Mouse (Mus musculus) heart, adult 2 months (tissue): Measurements from ENCODE around the gene Kdm3a.

Experiments used
- CTCF ChIP-seq: fragments of 200-600 bp; IDR thresholded peaks from 2 replicates; pipeline ENCODE4 v1.8.1; 2022; ENCODE audit warnings: antibody characterized with exemption, mild to moderate bottlenecking, moderate library complexity
- POLR2A ChIP-seq: fragments of 200-500 bp; IDR thresholded peaks from 2 replicates; pipeline ENCODE4 v1.6.1; 2011; ENCODE audit warnings: mild to moderate bottlenecking, low read depth, low read length, control low read depth; ENCODE audit not compliant: insufficient read depth

GRCm38 (mm10) chr6:71631706-71632461 is 906 bp downstream of the Kdm3a start:
- TF ChIP-seq POLR2A (no peak), CTCF (no peak)
